In the genomic region with DNA sequence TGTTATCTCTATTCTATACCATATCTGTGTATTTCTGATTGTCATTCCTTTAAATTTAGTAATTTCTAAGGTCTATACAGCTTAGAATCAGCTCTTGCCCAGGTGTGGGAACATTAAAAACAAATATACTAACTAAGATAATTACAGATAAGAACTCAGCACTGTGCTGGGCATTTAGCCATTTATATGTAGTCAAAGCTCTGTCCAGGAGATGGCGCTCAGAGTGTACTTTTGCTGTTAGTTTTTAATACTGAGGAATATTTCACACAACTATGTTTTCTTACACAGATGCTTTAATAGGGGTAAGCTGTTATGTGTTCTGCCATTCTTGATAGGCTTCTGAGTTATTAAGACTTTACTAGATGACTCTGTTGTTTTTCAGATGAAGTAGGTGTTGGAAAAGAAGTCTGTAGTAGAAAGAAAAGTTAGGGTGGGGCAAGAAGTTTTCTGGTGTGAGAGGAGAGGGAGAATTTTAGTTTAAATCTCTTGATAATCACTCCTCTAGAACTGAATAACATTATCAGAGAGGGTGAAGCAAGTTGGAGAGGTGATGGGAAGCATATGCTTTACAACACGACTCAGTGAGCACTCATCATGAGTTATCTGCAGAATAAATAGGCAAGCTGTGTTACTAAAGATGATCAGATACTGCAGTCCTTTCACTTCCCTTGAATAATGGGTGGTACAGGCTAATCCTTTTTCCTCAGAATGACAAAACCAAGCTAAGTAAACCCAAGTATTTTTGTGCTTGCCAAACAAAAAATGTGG, we compare ENCODE assay signal across 8 mouse cellular contexts.
DNase-seq lines count a peak whose midpoint lies in the region; ATAC-seq and TF ChIP-seq lines count a peak whose summit lies in the region.

No protein-coding gene starts in this region.

- no peaks in the 10 kb centered on the region for H3K4me1 ChIP-seq in heart, adult 2 months (ENCODE audit: control insufficient read depth, insufficient read depth, low read length)
- no peaks in the 10 kb centered on the region for H3K4me1 ChIP-seq in intestine, embryonic 15.5 days (replicated peaks)
- no peaks in the 10 kb centered on the region for H3K4me1 ChIP-seq in midbrain, embryonic 14.5 days (ENCODE audit: control insufficient read depth, insufficient read depth, low read length)

- TF ChIP-seq CTCF in heart, adult 2 months (IDR thresholded peaks at IDR 0.05), result peak; percentile 65

- 0 out of 2 replicates have a peak, but pooled peaks have one; percentile 28 for ATAC-seq in intestine, embryonic 15.5 days
- ATAC-seq in midbrain, embryonic 14.5 days (ENCODE audit: low FRiP score, low TSS enrichment), result peak; percentile 70
- ATAC-seq in CD4-positive, CD25-positive, alpha-beta regulatory T cell, adult 4 months, result no peak

- 10% methylated on average over 2 of the region's 2 CpGs for WGBS in heart, adult 2 months
- WGBS in intestine, embryonic 15.5 days, result 11% methylated on average over 2 of the region's 2 CpGs
- WGBS in midbrain, embryonic 14.5 days, result 17% methylated on average over 2 of the region's 2 CpGs

- no peaks in the 10 kb centered on the region for H3K9me3 ChIP-seq in intestine, embryonic 15.5 days
- no peaks in the 10 kb centered on the region for H3K9me3 ChIP-seq in midbrain, embryonic 14.5 days (ENCODE audit: control insufficient read depth, low read length)

- H3K27me3 ChIP-seq in heart, adult 2 months (ENCODE audit: control insufficient read depth, insufficient read depth, low read length), result no peaks in the 10 kb centered on the region
- H3K27me3 ChIP-seq in intestine, embryonic 15.5 days (replicated peaks), result no peaks in the 10 kb centered on the region
- no peaks in the 10 kb centered on the region for H3K27me3 ChIP-seq in midbrain, embryonic 14.5 days (ENCODE audit: control insufficient read depth, insufficient read depth, low read length)

- TF ChIP-seq POLR2A in heart, adult 2 months (IDR thresholded peaks at IDR 0.05; ENCODE audit: insufficient read depth, low read depth, low read length), result no peak

- H3K27ac ChIP-seq in heart, adult 2 months, result no peak overlapping the region
- no peak overlapping the region for H3K27ac ChIP-seq in intestine, embryonic 15.5 days
- no peak overlapping the region for H3K27ac ChIP-seq in midbrain, embryonic 14.5 days (replicated peaks; ENCODE audit: low read depth, low read length)

- no peaks in the 10 kb centered on the region for H3K79me2 ChIP-seq in heart, adult 2 months (replicated peaks; ENCODE audit: control insufficient read depth, insufficient read depth, low read length)

- no peak overlapping the region for H3K9ac ChIP-seq in heart, adult 2 months (ENCODE audit: low read depth, low read length)
- no peak overlapping the region for H3K9ac ChIP-seq in intestine, embryonic 15.5 days
- no peak overlapping the region for H3K9ac ChIP-seq in midbrain, embryonic 14.5 days (replicated peaks; ENCODE audit: low read length)

- TF ChIP-seq EP300 in heart, adult 2 months (IDR thresholded peaks at IDR 0.05; ENCODE audit: insufficient read depth, low read depth, low read length), result no peak

- no peak overlapping the region for H3K4me2 ChIP-seq in intestine, embryonic 15.5 days (replicated peaks)
- no peak overlapping the region for H3K4me2 ChIP-seq in midbrain, embryonic 14.5 days (ENCODE audit: low read length)

- no peak overlapping the region for H3K4me3 ChIP-seq in heart, adult 2 months
- H3K4me3 ChIP-seq in intestine, embryonic 15.5 days (replicated peaks), result no peak overlapping the region
- no peak overlapping the region for H3K4me3 ChIP-seq in midbrain, embryonic 14.5 days (replicated peaks; ENCODE audit: low read depth, low read length)

- H3K36me3 ChIP-seq in heart, adult 2 months (ENCODE audit: control insufficient read depth, insufficient read depth, low read length), result no peaks in the 10 kb centered on the region
- H3K36me3 ChIP-seq in intestine, embryonic 15.5 days, result no peaks in the 10 kb centered on the region
- H3K36me3 ChIP-seq in midbrain, embryonic 14.5 days (ENCODE audit: control insufficient read depth, insufficient read depth, low read length), result no peaks in the 10 kb centered on the region

- DNase-seq in heart, adult 2 months, result no peak
- DNase-seq in heart, postnatal 36 days, result no peak
- DNase-seq in ES-CJ7 (ENCODE audit: low read depth, low spot score), result peak; percentile 38
- DNase-seq in embryo, embryonic 10.5 days (ENCODE audit: low spot score), result peak; percentile 69
- DNase-seq in midbrain, embryonic 14.5 days, result peak; percentile 90
- no peak for DNase-seq in thymus, postnatal 14 days

- intact Hi-C loops in heart, adult 2 months (cut with DNase I), result no loop called here
- intact Hi-C loops in heart, postnatal 36 days (cut with DNase I), result loop anchor here (5.0 kb wide), 1 partner anchor 747 kb away; no protein-coding TSS in a partner anchor

Comparison
In these comparisons a context has a peak if more than half of its experiments do, and no peak if none do; other contexts are left out.
1. DNase-seq: peak in ES-CJ7 (single experiment), embryo, embryonic 10.5 days (single experiment) and midbrain, embryonic 14.5 days (single experiment); none in heart, adult 2 months (0 of 2), heart, postnatal 36 days (0 of 2) and thymus, postnatal 14 days (single experiment).